9 mouse cellular contexts compared by ENCODE assay signal in genomic region chr8:47288131-47288865, GRCm38 (mm10).
DNase-seq lines count a peak whose midpoint lies in the region; ATAC-seq lines count a peak whose summit lies in the region.
"Had no signal": no experiment of that assay in that cellular context is flagged by ENCODE, and none has a peak within 500 bp of the region (broad histone marks: within the 10 kb centered on the region; RNA-seq: fewer than 3 reads in every experiment).

No protein-coding gene starts in this region.

- H3K4me3 ChIP-seq in embryonic facial prominence, embryonic 11.5 days (ENCODE audit: low read depth, low read length), result peak overlapping the region; percentile 84
- peak overlapping the region; percentile 79 for H3K4me3 ChIP-seq in heart, embryonic 11.5 days (ENCODE audit: low read depth, low read length)
- peak overlapping the region; percentile 51 for H3K4me3 ChIP-seq in liver, embryonic 15.5 days (replicated peaks)
- H3K4me3 ChIP-seq in neural tube, embryonic 15.5 days (replicated peaks), result peak overlapping the region; percentile 85
- H3K4me3 ChIP-seq: myocyte had no signal

- WGBS in embryonic facial prominence, embryonic 11.5 days, result under 1% methylated on average over 76 of the region's 78 CpGs
- under 1% methylated on average over 76 of the region's 78 CpGs for WGBS in heart, embryonic 11.5 days (ENCODE audit: insufficient replicate concordance)
- WGBS in liver, embryonic 15.5 days (ENCODE audit: insufficient replicate concordance), result under 1% methylated on average over 78 of the region's 78 CpGs
- under 1% methylated on average over 78 of the region's 78 CpGs for WGBS in neural tube, embryonic 15.5 days

- H3K27me3 ChIP-seq in embryonic facial prominence, embryonic 11.5 days (ENCODE audit: control insufficient read depth, insufficient read depth, low read length), result no peaks in the 10 kb centered on the region
- H3K27me3 ChIP-seq in heart, embryonic 11.5 days (ENCODE audit: control insufficient read depth, insufficient read depth, low read length), result peaks cover 4% of the 10 kb centered on the region; the same call in 1 of the 2 replicates
- peaks cover 56% of the 10 kb centered on the region for H3K27me3 ChIP-seq in liver, embryonic 15.5 days
- no peaks in the 10 kb centered on the region for H3K27me3 ChIP-seq in neural tube, embryonic 15.5 days (replicated peaks)

- H3K36me3 ChIP-seq in embryonic facial prominence, embryonic 11.5 days (replicated peaks; ENCODE audit: control insufficient read depth, insufficient read depth, low read depth, low read length), result no peaks in the 10 kb centered on the region
- no peaks in the 10 kb centered on the region for H3K36me3 ChIP-seq in heart, embryonic 11.5 days (ENCODE audit: control insufficient read depth, insufficient read depth, low read length)
- no peaks in the 10 kb centered on the region for H3K36me3 ChIP-seq in liver, embryonic 15.5 days (replicated peaks)
- no peaks in the 10 kb centered on the region for H3K36me3 ChIP-seq in neural tube, embryonic 15.5 days

- H3K27ac ChIP-seq in embryonic facial prominence, embryonic 11.5 days (replicated peaks; ENCODE audit: low read depth, low read length), result peak overlapping the region; percentile 72
- peak overlapping the region; percentile 85 for H3K27ac ChIP-seq in heart, embryonic 11.5 days (ENCODE audit: low read depth, low read length)
- no peak overlapping the region for H3K27ac ChIP-seq in liver, embryonic 15.5 days (replicated peaks)
- peak overlapping the region; percentile 98 for H3K27ac ChIP-seq in neural tube, embryonic 15.5 days (replicated peaks)

- DNase-seq in 3134 (ENCODE audit: extremely low read depth, insufficient read length, low spot score), result peak; percentile 13
- DNase-seq in adrenal gland, postnatal 10 days, result peak; percentile 68
- DNase-seq in embryonic facial prominence, embryonic 11.5 days (ENCODE audit: low spot score), result peak; percentile 71
- DNase-seq in layer of hippocampus, adult 11-12 months (ENCODE audit: low spot score), result peak; percentile 72

- H3K9ac ChIP-seq in embryonic facial prominence, embryonic 11.5 days (replicated peaks; ENCODE audit: low read length), result peak overlapping the region; percentile 95
- peak overlapping the region; percentile 90 for H3K9ac ChIP-seq in heart, embryonic 11.5 days (ENCODE audit: low read depth, low read length)
- no peak overlapping the region for H3K9ac ChIP-seq in liver, embryonic 15.5 days
- peak overlapping the region; percentile 90 for H3K9ac ChIP-seq in neural tube, embryonic 15.5 days (replicated peaks)

- peak overlapping the region; percentile 87 for H3K4me2 ChIP-seq in embryonic facial prominence, embryonic 11.5 days (ENCODE audit: low read depth, low read length)
- H3K4me2 ChIP-seq in heart, embryonic 11.5 days, result peak overlapping the region; percentile 90
- H3K4me2 ChIP-seq in liver, embryonic 15.5 days, result peak overlapping the region; percentile 73
- H3K4me2 ChIP-seq in neural tube, embryonic 15.5 days, result peak overlapping the region; percentile 83

- no peaks in the 10 kb centered on the region for H3K4me1 ChIP-seq in embryonic facial prominence, embryonic 11.5 days (ENCODE audit: control insufficient read depth, insufficient read depth, low read length)
- H3K4me1 ChIP-seq in heart, embryonic 11.5 days (ENCODE audit: control insufficient read depth, insufficient read depth, low read length), result peaks cover 7% of the 10 kb centered on the region; the same call in 1 of the 2 replicates
- 0 out of 2 replicates have a peak, but pooled peaks cover 3% of the 10 kb centered on the region for H3K4me1 ChIP-seq in liver, embryonic 15.5 days (replicated peaks)
- H3K4me1 ChIP-seq in neural tube, embryonic 15.5 days, result peaks cover 40% of the 10 kb centered on the region

- peak; percentile 61 for ATAC-seq in embryonic facial prominence, embryonic 11.5 days (replicated peaks; ENCODE audit: insufficient number of reproducible peaks, low FRiP score, low TSS enrichment, low read depth)
- peak; percentile 41 for ATAC-seq in heart, embryonic 11.5 days (replicated peaks; ENCODE audit: insufficient number of reproducible peaks, low FRiP score, low TSS enrichment)
- no peak for ATAC-seq in liver, embryonic 15.5 days (ENCODE audit: insufficient read depth)
- ATAC-seq in neural tube, embryonic 15.5 days (ENCODE audit: low FRiP score), result peak; percentile 43
- ATAC-seq in megakaryocyte-erythroid progenitor cell, adult 5-6 weeks (replicated peaks; ENCODE audit: low FRiP score, low TSS enrichment, poor library complexity, severe bottlenecking), result no peak

- no peaks in the 10 kb centered on the region for H3K9me3 ChIP-seq in embryonic facial prominence, embryonic 11.5 days (replicated peaks; ENCODE audit: control insufficient read depth, low read length)
- H3K9me3 ChIP-seq in heart, embryonic 11.5 days (replicated peaks; ENCODE audit: control insufficient read depth, low read length), result no peaks in the 10 kb centered on the region
- H3K9me3 ChIP-seq in liver, embryonic 15.5 days (replicated peaks), result no peaks in the 10 kb centered on the region
- H3K9me3 ChIP-seq in neural tube, embryonic 15.5 days (replicated peaks), result no peaks in the 10 kb centered on the region

Comparison
In these comparisons a context has a peak if more than half of its experiments do, and no peak if none do; other contexts are left out.
1. DNase-seq: peak in every context shown above with its lines; median percentile 72 in layer of hippocampus, adult 11-12 months; 71 in embryonic facial prominence, embryonic 11.5 days; 68 in adrenal gland, postnatal 10 days; 13 in 3134.
2. ATAC-seq: peak in embryonic facial prominence, embryonic 11.5 days (single experiment), heart, embryonic 11.5 days (single experiment) and neural tube, embryonic 15.5 days (single experiment); none in liver, embryonic 15.5 days (single experiment) and megakaryocyte-erythroid progenitor cell, adult 5-6 weeks (single experiment).
3. Peak in every context shown above with its lines, with median percentiles within 50 percentile points of each other: H3K4me2 ChIP-seq and H3K4me3 ChIP-seq.